Mouse (Mus musculus) frontal cortex, adult (tissue): ENCODE data around the gene Hnrnpd.

Experiments
- ATAC-seq: cut with Nextera tagmentation; 2 replicates; pipeline ENCODE4 v1.9.2; 2017; ENCODE audit warnings: mild to moderate bottlenecking, moderate library complexity, mixed read lengths; ENCODE audit not compliant: low TSS enrichment

Hnrnpd gene

DNA sequence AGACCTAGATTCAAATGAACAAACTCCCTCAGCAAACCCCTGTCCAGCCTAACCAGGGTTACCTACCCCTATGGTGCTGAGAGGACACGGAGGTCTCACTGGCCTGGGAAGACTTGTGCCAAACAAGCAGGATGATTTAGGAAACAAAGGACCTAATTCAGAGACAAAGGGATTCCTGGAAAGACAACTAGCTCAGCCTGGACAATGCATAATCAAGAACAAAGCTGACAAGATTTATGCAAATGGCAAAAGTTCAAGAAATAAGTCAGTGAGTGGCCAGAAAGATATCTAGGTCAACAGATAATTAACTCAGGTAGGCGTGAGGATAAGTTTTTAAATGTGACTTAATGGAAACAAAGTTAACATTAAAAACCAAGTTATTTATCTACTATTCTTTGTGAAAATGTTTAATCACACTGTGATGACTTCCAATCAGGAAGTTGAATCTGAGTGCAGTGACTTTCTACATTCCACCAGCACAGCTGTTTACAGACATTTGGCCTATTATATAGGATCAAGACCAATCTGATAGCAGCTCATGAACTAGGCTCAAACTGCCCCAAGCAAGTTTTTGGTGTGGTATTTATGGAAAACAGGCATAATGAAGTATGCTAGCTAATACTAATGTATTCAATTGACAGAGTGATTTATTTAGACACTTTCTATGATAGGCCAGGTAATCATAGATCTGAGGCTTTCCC is 19.4 kb downstream of the Hnrnpd start:
- ATAC-seq: no peak

DNA sequence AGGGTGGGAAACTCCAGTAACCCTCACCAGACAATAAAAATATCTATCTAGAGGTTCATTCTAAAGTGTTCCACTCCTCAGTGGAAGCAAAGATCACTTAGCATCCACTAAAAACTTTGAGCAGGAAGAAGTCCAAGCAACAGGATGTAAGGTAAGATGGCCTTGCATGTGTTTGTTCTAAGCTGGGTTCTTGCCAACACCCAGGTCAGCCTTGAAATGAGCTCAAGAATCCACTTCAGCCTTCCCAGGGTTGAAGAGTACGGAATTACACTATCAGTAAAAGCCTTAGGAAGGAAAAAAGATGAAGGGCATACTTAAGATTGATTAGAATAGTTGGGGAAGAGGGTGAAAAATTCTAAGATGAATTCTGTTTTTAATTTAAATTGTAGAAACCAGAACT is 20.1 kb downstream of the Hnrnpd start:
- no peak for ATAC-seq

DNA sequence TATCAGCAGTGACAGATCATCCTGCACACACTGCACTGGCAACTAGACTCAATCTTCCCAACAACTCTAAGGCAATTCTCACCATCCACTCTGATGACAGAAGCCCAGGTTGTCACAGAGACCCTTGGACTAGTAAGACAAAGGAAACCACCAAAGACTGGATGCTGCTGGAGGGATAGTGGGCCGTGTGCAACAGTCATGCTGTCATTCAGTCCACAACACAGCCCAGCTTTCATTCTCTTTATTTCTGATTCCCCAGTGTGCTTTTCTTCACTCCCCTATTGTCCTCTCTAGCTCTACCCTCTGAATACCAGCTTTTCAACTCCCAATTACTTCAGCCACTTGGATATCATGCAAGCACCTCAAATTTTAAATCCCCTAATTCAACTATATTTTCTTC is 24.9 kb downstream of the Hnrnpd start:
- no peak for ATAC-seq

DNA sequence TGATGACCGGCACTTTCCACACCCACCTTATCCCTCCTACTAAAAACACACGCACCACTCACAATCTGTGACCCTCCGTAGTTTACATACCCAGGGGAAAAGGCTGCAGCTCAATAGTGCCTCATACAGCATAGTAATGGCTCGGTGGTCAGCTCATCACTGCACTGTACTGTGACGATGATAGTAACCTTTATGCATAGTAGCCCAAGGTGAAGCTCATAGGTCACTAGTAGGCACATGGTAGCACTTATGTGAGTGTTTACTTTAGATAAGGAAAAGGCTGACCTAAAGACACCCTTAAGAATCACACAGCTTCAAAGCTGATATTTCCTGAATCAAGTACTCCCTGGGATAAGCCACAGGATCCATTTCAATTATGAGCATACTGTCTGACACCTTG is 26.2 kb downstream of the Hnrnpd start:
- ATAC-seq: no peak

DNA sequence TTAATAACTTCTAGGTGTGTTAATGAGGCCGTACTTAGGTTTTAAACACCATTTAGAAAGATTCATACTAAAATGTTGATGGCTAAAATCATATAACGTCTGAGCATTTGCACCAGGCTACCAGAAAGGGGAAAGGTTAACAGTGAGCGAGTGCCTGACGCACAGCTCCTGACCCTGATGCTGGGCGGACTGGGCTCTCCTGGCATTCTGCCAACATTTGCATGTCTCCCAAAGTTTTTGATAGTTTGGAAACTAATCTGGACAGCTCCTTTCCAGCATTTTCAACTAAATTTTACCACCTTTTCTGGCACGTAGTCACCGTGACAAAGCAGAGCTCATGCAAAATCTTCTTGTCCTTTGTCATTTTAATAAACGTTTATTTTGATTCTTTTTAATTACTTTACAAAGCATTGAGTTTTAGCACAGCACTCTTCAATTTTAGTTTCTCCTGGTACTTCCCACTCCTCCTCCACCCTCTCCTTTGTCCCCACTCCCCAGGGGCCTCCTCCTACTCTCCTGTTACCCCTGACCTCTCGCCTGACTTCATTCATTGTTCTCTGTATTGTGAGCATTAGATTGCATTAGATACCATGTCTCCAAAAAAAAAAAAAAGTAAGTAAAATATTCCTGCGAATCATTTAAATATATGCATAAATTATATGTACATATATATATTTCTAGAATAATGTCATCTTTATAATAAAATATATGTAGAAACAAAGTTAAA is 36.8 kb downstream of the Hnrnpd start:
- ATAC-seq: no peak

DNA sequence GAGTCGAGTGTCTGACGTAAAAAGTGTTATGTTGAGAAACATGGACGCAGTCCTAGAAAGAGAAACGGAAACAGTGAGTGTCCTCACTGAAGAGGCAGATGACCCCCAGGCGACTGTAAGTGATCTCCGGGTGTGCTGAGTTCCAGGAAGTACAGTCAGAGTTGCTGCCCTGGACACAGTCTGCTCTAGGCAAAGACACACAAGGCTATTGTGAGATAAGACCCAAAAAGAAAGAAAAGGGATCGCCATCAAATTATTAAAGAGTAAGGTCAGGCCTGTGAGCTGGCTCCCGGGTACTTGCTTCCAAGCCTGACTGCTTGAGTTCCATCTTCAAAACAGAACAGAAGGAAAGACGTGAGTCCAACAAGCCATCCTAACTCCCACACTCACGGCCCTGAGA is 37.5 kb downstream of the Hnrnpd start:
- ATAC-seq: no peak

DNA sequence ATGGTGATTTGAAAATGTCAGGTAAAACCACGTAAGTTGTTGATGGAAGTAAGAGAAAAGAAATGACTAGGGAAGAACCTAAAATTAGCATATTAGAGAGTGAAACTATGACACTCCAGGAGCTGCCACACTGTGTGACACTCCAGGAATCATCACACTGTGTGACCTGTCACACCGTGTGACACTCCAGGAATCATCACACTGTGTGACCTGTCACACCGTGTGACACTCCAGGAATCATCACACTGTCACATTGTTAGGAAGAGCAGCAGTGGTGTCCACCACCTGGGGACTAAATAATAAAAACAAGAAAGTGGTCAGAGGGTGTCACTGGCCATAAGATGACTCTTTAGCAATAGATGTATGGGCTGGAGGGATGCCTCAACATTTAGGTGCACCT is 39.3 kb downstream of the Hnrnpd start:
- ATAC-seq: no peak

DNA sequence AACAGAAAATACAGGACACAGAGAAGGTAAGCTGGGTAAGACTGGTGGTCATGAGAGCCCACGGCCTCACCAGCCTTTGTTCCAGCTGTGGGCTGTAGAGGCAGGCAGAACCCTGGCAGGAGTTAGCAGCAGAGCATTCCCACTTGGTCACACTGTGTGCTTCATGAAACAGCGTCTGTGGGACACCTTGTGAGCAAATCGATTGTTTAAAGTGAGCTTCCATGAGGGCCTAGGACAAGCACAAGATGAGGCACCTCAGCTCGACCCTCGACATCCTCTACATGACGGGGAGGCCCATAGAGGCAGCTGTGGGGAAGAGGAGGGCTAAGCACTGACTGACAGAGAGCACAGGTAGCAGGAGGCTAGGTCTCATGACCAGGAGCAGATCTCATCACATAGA is 46.8 kb downstream of the Hnrnpd start:
- no peak for ATAC-seq

DNA sequence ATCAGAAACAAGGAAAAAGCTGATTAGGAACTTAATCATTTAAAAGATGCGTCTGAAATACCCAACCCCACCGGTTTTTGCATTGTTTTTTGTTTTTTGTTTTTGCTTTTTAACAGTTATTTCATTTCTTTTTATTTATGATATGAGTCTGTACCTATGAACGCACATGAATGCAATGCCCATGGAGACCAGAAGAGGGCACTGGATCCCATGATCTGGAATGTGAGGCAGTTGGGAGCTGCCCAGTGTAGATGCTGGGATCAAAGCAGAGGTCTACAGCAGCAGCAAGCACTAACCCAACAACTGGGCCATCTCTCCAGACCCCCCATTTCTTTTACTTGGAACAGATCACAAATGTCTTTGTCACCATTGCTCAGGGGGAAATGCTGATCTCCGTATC is 50.8 kb downstream of the Hnrnpd start:
- no peak for ATAC-seq

DNA sequence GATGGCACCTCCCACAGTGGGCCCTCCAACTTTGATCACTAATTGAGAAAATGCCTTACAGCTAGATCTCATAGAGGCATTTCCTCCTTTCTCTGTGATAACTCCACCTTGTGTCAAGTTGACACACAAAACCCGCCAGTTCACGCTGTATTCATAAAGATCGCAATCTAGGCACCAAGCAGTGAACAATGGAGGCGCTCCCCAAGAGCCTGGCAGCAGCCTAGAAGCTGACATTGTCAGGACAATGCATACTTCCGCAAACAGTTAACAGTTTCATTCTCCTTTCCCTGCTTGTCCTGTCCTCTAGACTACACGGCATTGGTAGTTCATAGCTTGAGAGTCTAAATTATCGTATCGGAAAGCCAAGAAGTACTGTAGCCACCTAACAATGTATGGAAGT is 56.7 kb downstream of the Hnrnpd start:
- no peak for ATAC-seq

DNA sequence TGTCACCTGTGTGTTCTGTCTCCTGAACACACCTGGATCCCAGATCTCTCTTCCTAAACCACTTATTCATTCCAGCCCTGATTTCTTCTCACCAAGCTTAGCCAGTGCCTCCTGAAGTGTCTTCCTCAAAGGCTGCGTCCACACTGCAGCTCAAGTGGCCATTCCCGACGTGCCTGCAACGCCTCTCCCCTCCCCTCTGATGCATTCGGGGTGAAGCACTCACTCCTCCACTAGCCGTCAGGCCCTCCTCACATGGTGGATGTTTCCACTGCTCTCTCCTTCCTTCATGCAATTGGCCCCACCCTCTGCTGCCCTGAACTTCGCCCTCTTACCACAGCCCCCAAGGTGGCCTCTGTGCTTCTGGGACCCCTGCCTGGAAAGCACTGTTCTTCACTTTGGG is 63.2 kb downstream of the Hnrnpd start:
- ATAC-seq: no peak

DNA sequence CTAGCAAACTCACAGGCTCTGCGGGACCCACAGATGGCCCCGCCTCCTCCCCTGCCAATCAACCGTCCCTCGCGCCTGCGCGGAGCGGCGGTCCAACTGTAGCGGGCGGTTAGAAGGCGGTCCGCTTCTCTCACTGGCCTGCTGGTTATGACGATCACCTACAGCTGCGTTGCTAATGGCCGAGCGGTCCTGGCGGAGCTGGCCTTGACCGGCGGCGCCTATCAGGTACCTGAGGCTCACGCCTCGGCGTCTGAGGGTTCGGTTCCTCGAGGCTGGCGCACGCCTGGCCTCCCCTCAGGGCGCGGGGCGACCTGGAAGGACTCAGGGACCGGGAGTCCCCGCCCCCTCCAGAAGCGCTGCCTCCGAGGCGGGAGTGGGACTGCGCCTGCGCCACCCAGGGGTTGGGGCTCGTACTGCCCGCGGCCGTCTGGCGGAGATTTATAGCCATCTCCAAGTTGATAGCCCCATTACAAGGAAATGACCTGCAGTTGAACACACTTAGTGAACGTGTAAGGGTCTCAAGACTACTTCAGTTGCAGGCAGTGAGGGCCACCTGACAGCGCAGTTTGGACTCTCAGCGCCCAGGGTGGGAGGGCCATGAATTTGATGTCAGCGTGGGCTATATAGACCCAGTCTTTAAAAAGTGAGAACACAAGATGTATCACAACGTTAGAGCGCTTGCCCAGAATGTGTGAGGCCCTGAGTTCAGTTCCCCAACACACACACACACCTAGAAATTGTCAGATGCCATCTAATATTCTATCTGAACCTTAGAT is 72.4 kb downstream of the Hnrnpd start, which contains the start of gene Vamp9:
Vamp9 (plus strand) TSS at position 74 of the 776 bp plus-strand sequence.
- ATAC-seq: peak; percentile 100
